Mouse (Mus musculus) layer of hippocampus, adult 11-12 months (tissue): ENCODE measurements around the gene Fam129a.

ENCODE experiments used
- DNase-seq: peaks from one replicate; pipeline ENCODE4 v3.0.0; 2022; ENCODE audit warnings: low spot score

Fam129a gene

GRCm38 (mm10) chr1:151570981-151571837 lies at the start of gene Fam129a:
Fam129a (plus strand) TSS chr1:151571186.
- DNase-seq = no peak

DNA sequence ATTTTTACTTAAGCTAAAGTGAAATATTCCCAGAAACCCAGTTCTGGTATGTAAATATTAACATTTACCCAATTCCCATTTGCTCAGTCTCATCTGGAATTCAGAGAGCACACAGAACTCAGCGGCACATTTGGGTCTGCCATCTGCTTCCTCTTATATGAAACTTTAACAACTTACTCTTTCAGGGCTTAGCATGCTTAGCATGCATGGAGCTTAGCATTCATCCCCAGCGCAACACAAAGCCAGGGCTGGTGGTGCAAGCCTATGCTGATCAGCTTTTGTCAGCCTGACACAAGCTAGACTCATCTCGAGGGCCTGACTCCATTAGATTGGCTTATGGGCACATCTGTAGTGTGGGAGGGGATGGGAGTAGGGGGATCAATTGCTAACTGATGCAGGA lies 44.3 kb upstream of the Fam129a start:
- peak; percentile 52 for DNase-seq

- DNase-seq = no peak
Measured at GRCm38 (mm10) chr1:151543796-151544477, 27.0 kb upstream of the Fam129a start.

- no peak for DNase-seq
Measured at GRCm38 (mm10) chr1:151544581-151544980, 26.4 kb upstream of the Fam129a start.

DNA sequence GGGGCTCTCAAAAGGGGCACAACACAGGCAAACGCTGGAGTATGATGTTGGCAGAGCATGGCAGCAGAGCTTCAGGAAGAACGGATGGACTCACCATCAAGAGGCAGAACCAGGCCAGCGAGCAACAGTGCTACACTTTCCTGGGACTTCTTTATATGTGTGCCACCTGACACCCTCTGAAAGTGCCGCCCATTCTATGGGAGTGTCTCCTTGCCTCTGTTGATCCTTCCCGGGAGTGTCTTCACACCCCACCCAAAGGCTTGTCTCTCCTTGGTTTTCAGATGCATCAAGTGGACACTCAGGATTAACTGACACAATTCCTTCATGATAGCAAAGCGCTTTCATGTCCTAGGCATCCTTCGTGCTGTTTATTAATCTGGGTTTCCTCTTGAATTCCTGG lies 25.4 kb upstream of the Fam129a start:
- DNase-seq = no peak

GRCm38 (mm10) chr1:151548896-151549610 lies 21.9 kb upstream of the Fam129a start:
- no peak for DNase-seq

DNA sequence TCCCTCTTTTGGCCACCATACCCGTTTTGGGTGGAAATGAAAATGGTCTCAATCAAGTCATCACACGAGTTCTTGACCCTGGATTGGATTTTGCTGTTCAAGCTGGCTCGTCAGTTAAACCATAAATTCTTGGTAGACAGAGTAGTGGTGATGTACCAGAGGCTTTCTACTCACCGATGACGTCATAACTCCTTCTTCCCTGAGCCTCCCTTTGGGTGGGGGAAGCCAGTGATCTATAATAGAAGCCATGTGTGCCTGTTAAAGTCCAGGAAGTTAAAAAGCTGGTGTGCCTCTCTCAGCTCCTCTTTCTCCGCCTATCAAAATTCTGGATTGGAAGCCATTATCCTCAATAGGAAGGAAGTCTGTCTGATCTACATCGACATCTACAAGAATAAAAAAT lies 21.2 kb upstream of the Fam129a start:
- no peak for DNase-seq

GRCm38 (mm10) chr1:151550587-151551479 lies 20.2 kb upstream of the Fam129a start:
- no peak for DNase-seq

- no peak for DNase-seq
Measured at GRCm38 (mm10) chr1:151560536-151560935, 10.4 kb upstream of the Fam129a start.

DNA sequence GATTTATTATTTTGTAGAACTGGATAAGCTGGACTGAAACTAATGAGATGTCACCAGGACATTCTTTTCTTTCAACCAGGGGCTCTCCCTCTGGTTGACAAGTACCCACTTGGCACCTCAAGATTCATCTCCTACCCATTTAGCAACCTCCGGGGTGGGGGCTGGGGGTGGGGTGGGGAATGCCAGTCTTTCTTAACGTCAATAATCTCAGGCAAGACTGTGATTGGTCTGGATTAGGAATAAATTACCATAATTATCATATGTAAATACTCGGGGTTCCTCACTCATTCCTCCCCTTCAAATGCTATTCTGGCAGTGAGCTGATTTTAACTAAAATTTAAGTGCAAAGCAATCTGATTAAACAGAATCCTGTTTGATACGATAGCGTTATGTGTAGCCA lies 7.6 kb upstream of the Fam129a start:
- DNase-seq = no peak

DNA sequence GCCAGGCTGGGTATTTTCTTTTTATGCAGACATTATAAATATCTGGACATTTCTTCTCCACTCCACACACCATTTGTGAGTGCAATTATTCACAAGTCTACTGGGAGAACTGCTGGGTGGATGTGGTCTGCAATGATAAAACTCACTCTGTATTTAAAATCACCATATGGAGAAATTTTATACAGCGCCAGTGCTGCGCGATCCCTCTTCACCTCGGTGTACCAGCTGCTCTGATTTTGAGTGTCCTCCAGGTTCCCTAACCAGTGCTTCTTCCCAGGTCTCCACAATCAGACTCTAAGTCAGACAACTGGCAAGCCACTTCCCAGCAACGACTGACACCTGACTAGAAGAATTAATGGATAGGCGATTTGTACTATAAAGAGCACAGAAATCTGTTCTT lies 7.1 kb upstream of the Fam129a start:
- no peak for DNase-seq

DNA sequence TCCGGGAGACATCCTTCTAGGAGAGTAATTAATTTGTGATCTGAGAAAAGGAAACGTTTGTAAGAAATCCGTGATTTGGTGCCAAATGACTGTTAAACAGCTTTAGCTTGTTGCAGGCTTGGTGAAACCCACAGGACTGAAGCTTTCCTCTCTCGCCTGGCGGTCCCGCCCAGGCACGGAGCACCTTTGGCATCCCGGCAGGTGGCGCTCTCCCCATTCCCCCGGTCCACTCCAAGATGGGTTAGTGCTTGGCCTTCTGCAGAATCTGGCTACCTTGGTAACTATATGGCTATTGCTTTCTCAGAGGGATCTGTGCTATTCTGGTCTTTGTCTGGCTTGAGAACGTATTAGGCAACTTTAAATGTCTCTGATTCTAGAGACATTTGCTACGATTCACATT lies 6.6 kb upstream of the Fam129a start:
- peak; percentile 76 for DNase-seq

DNA sequence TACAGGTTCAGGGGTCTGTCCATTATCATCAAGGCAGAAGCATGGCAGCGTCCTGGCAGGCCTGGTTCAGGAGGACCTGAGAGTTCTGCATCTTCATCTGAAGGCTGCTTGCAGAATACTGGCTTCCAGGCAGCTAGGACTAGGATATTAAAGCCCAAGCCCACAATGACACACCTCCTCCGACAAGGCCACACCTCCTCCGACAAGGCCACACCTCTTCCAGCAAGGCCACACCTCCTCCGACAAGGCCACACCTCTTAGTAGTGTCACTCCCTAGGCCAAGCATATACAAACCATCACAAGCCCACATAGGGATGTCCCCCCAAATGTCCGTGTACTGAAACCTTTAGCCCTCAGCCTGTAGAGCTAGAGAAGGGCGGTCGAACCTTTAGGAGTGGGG lies 2.3 kb upstream of the Fam129a start:
- DNase-seq = no peak

GRCm38 (mm10) chr1:151571838-151572578 lies 1.0 kb downstream of the Fam129a start:
- DNase-seq = no peak

GRCm38 (mm10) chr1:151572601-151573320 lies 1.8 kb downstream of the Fam129a start:
- DNase-seq = no peak

DNA sequence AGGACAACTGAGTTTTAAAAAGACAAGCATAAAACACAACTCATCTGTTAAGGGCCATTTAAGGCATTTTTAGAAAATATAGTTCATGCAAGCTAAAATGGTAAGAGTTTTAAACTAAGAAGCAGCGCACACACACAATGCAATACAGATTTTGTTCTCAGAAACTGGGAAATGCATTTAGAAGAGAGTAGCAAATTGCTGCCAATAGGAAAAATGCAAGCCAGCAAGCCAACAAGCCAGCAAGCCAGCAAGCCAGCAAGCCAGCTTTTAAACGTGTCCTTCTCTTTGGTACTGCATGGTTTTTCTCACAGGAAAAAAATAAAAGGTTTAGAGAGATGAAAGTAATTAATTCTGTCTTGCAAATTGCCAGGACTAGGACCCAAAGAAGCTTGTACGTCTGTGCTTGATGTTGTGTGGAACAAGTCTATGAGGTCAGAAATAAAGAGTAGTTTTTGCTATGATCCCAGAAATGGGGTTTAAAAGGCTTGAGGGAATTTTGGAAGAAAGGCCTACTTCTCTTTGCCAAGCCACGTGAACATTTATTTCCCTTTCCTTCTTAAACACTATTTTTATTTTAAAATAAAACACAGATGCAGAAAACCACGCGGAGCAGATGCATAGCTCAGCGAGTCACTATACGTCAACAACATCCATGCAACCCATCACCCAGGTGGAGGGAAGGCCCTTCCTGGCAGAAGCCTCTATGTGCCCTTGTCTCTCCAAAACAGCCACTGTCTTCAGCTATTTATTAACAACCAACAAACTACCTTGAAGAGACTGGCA lies 9.4 kb downstream of the Fam129a start:
- no peak for DNase-seq

GRCm38 (mm10) chr1:151581454-151581853 lies 10.5 kb downstream of the Fam129a start:
- no peak for DNase-seq

- no peak for DNase-seq
Measured at GRCm38 (mm10) chr1:151581977-151582376, 11.0 kb downstream of the Fam129a start.

DNA sequence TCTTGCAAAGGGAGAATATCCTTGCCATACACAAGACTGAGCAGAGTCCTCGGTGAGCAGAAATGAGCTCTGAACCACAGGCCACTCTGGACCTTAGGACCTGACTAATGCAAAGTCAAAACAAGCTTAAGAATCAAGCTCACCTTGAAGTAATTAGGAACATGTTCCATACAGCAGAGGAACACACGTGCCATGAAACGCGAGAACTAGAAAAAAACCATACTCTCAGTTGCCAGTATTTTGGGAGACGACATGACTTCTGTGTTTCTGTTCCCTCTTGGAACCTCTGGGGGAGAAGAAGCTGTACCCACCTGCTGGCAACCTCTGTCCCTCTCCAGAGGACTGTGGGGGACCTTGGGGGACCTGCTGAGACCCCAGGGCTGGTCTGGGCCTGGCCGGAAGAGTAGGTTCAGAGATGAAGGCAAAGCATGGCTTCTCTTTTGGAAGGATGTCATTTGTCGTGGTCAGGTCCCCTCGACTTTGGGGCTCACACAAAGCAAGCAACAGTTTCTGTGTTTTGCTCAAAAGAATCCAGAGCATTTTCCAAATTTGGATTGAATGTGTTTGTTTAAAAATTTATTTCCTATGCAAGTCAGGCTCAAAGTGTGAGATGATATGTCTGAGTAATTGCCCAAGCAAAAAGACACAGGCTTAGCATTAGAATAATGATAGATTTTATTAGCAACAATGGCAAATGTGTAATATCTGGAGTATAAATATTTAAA lies 12.6 kb downstream of the Fam129a start:
- DNase-seq = no peak
